ENCODE assay signal across 8 mouse cellular contexts in genomic region chr4:128734721-128735671, GRCm38 (mm10). TPM values are rescaled to one million over a fixed set of nuclear protein-coding genes. Genes with fewer than 3 reads are reported as not detected.
A peak's percentile ranks its signal among the peaks of the same experiment; 100 is the strongest.
DNase-seq lines count a peak whose midpoint lies in the region; ATAC-seq and TF ChIP-seq lines count a peak whose summit lies in the region.

No protein-coding gene starts in this region.

- H3K4me1 ChIP-seq in lung, adult 2 months (ENCODE audit: control insufficient read depth, insufficient read depth, low read length), result peaks cover 53% of the 10 kb centered on the region
- H3K4me1 ChIP-seq in forebrain, embryonic 11.5 days (replicated peaks; ENCODE audit: control insufficient read depth, insufficient read depth, low read length), result peaks cover 52% of the 10 kb centered on the region
- peaks cover 55% of the 10 kb centered on the region for H3K4me1 ChIP-seq in intestine, embryonic 15.5 days (replicated peaks)

- TF ChIP-seq POLR2A in lung, adult 2 months (IDR thresholded peaks at IDR 0.05; ENCODE audit: borderline replicate concordance, extremely low read depth, low read depth, low read length), result no peak

- no peak overlapping the region; the same call in 1 of the 2 replicates for H3K4me2 ChIP-seq in forebrain, embryonic 11.5 days (ENCODE audit: low read depth, low read length, severe bottlenecking)
- peak overlapping the region; percentile 15; the same call in 1 of the 2 replicates for H3K4me2 ChIP-seq in intestine, embryonic 15.5 days (replicated peaks)

- H3K36me3 ChIP-seq in forebrain, embryonic 11.5 days (ENCODE audit: control insufficient read depth, insufficient read depth, low read length), result no peaks in the 10 kb centered on the region
- H3K36me3 ChIP-seq in intestine, embryonic 15.5 days, result 0 out of 2 replicates have a peak, but pooled peaks cover 3% of the 10 kb centered on the region

- 39% methylated on average over 18 of the region's 18 CpGs for WGBS in lung, adult 2 months
- WGBS in forebrain, embryonic 11.5 days, result 70% methylated on average over 18 of the region's 18 CpGs
- WGBS in intestine, embryonic 15.5 days, result 71% methylated on average over 18 of the region's 18 CpGs

- no peak for TF ChIP-seq CTCF in lung, adult 2 months (IDR thresholded peaks at IDR 0.05; ENCODE audit: insufficient read depth, low read length)

- no peaks in the 10 kb centered on the region for H3K9me3 ChIP-seq in forebrain, embryonic 11.5 days (ENCODE audit: control insufficient read depth, low read length)
- H3K9me3 ChIP-seq in intestine, embryonic 15.5 days, result no peaks in the 10 kb centered on the region

- H3K27me3 ChIP-seq in forebrain, embryonic 11.5 days (ENCODE audit: control insufficient read depth, insufficient read depth, low read length), result no peaks in the 10 kb centered on the region
- no peaks in the 10 kb centered on the region for H3K27me3 ChIP-seq in intestine, embryonic 15.5 days (replicated peaks)

- 0 out of 2 replicates have a peak overlapping the region, but pooled peaks have one; percentile 3 for H3K9ac ChIP-seq in forebrain, embryonic 11.5 days (ENCODE audit: low read length)
- no peak overlapping the region for H3K9ac ChIP-seq in intestine, embryonic 15.5 days

- peak; percentile 56 to 59 for DNase-seq in lung, adult 18-20 months
- no peak for DNase-seq in lung, adult 2 months
- no peak for DNase-seq in forebrain, embryonic 11.5 days (ENCODE audit: low spot score)
- DNase-seq in lung, postnatal 4 days, result peak; percentile 43 to 62
- DNase-seq in telencephalon, adult 2 months (ENCODE audit: low read depth, low spot score), result peak; percentile 60
- no peak for DNase-seq in urinary bladder, adult 2 months (ENCODE audit: low spot score)
- no peak for DNase-seq in urinary bladder, postnatal 4 days (ENCODE audit: low spot score in 2 of 2)

- no peak overlapping the region for H3K4me3 ChIP-seq in lung, adult 2 months (replicated peaks; ENCODE audit: extremely low read depth, low read depth, low read length)
- H3K4me3 ChIP-seq in forebrain, embryonic 11.5 days (ENCODE audit: low read depth, low read length), result no peak overlapping the region
- H3K4me3 ChIP-seq in intestine, embryonic 15.5 days (replicated peaks), result no peak overlapping the region

- no peak for ATAC-seq in forebrain, embryonic 11.5 days (replicated peaks; ENCODE audit: low FRiP score)
- ATAC-seq in intestine, embryonic 15.5 days, result 0 out of 2 replicates have a peak, but pooled peaks have one; percentile 17

- H3K27ac ChIP-seq in forebrain, embryonic 11.5 days (ENCODE audit: low read depth, low read length), result peak overlapping the region; percentile 95
- H3K27ac ChIP-seq in intestine, embryonic 15.5 days, result 0 out of 2 replicates have a peak overlapping the region, but pooled peaks have one; percentile 57

RNA-seq across cellular contexts. Expression of gene A3galt2, which starts 20.2 kb away (rescaled TPM):
- polyA plus RNA-seq in lung, adult 2 months (2012; rRNA removed), result 0.34 and 0.58 TPM in 2 replicates
- 0.56 TPM in 2 replicates for polyA plus RNA-seq in forebrain, embryonic 11.5 days (2014; fragmentation: Nextera tagmentation; extraction: Ambion mirVana)
- polyA plus RNA-seq in intestine, embryonic 15.5 days (2015; fragmentation: Nextera tagmentation; extraction: Ambion mirVana), result 0.08 and 0.13 TPM in 2 replicates
- 0.28 and 0.33 TPM in 2 replicates for polyA plus RNA-seq in urinary bladder, adult 2 months (2012; rRNA removed)

Comparison
In these comparisons a context has a peak if more than half of its experiments do, and no peak if none do; other contexts are left out.
1. DNase-seq: peak in lung, adult 18-20 months (2 of 2), lung, postnatal 4 days (2 of 2) and telencephalon, adult 2 months (single experiment); none in lung, adult 2 months (single experiment), forebrain, embryonic 11.5 days (single experiment), urinary bladder, adult 2 months (single experiment) and urinary bladder, postnatal 4 days (0 of 2).